Mouse (Mus musculus) bone marrow macrophage, adult 2 months (primary cell): Measurements from ENCODE around the gene Timm29.

Source experiments
- CTCF ChIP-seq: IDR thresholded peaks from 2 replicates; pipeline ENCODE4 v1.5.1; 2012; ENCODE audit warnings: low read depth, mild to moderate bottlenecking, low read length, moderate library complexity
- POLR2A ChIP-seq: IDR thresholded peaks from 2 replicates; pipeline ENCODE4 v1.6.1; 2012; ENCODE audit warnings: mild to moderate bottlenecking, low read depth, low read length, borderline replicate concordance

GRCm38 (mm10) chr9:21564420-21564819, 28.1 kb upstream of the Timm29 start:
- TF ChIP-seq POLR2A: no peak
- TF ChIP-seq CTCF: no peak
